Mouse (Mus musculus): Measurements from ENCODE around the gene Clstn1. TPM values are rescaled to one million over a fixed set of nuclear protein-coding genes. Genes with fewer than 3 reads are reported as not detected.

Gene Clstn1
- total and polyA plus RNA-seq, 3 experiments = 25.6 to 88.3 (median 86.7) TPM

DNA sequence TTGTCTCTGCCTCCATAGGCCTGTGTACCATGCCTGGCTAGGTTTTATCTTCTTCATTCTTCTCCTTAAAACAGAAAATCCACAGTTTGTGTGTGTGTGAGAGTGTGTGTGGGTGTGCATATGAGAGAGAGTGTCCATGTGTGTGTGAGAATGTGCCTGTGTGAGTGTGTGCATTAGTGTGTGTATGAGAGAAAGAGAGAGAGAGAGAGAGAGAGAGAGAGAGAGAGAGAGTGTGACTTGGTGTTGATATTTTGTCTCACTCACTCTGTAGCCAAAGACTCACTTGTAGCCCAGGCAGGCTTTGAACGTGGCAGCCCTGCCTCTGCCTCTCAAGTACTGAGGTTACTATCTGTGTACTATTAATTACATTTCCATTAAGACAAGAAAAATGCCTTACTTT, 47.9 kb downstream of the Clstn1 start:
- no peak overlapping the region for H3K9ac ChIP-seq (ENCODE audit: low read depth, low read length)
- TF ChIP-seq EP300 (IDR thresholded peaks at IDR 0.05; ENCODE audit: insufficient read depth, low read depth, low read length) (no peak), POLR2A (IDR thresholded peaks at IDR 0.05; ENCODE audit: insufficient read depth, low read depth, low read length) (no peak), CTCF (IDR thresholded peaks at IDR 0.05) (no peak)
- 86% methylated on average over 1 of the region's 1 CpGs for WGBS
- intact Hi-C loops (cut with DNase I) = no loop called here
- H3K27ac ChIP-seq = no peak overlapping the region
- H3K4me1 ChIP-seq (ENCODE audit: control insufficient read depth, insufficient read depth, low read length) = peaks cover 4% of the 10 kb centered on the region
- no peak overlapping the region for H3K4me3 ChIP-seq
- no peaks in the 10 kb centered on the region for H3K27me3 ChIP-seq (ENCODE audit: control insufficient read depth, insufficient read depth, low read length)
- no peak for DNase-seq
- no peaks in the 10 kb centered on the region for H3K36me3 ChIP-seq (ENCODE audit: control insufficient read depth, insufficient read depth, low read length)
- no peaks in the 10 kb centered on the region for H3K79me2 ChIP-seq (replicated peaks; ENCODE audit: control insufficient read depth, insufficient read depth, low read length)

DNA sequence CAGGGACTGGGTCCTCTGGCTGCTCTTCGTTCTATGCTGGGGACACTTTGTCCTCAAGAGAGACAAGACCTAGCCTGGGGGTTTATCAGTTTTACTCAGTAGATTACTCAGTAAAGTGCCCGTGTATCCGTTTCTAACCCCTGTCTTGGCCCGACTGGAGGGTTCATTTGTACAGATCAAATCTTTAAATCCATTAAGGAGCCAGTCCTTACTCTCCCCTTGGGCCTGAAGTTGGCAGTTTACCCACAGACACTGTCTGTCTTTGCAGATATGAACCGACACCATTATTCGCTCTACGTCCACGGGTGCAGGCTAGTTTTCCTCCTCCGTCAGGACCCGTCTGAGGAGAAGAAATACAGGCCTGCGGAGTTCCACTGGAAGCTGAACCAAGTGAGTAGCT, 48.7 kb downstream of the Clstn1 start:
- intact Hi-C loops (cut with DNase I) = no loop called here
- Histone ChIP-seq H3K4me1 (ENCODE audit: control insufficient read depth, insufficient read depth, low read length) (no peaks in the 10 kb centered on the region), H3K4me3 (no peak overlapping the region), H3K36me3 (ENCODE audit: control insufficient read depth, insufficient read depth, low read length) (no peaks in the 10 kb centered on the region), H3K27ac (no peak overlapping the region), H3K9ac (ENCODE audit: low read depth, low read length) (no peak overlapping the region), H3K27me3 (ENCODE audit: control insufficient read depth, insufficient read depth, low read length) (no peaks in the 10 kb centered on the region), H3K79me2 (replicated peaks; ENCODE audit: control insufficient read depth, insufficient read depth, low read length) (no peaks in the 10 kb centered on the region)
- no peak for TF ChIP-seq POLR2A (IDR thresholded peaks at IDR 0.05; ENCODE audit: insufficient read depth, low read depth, low read length)
- TF ChIP-seq EP300 (IDR thresholded peaks at IDR 0.05; ENCODE audit: insufficient read depth, low read depth, low read length) = no peak
- no peak for TF ChIP-seq CTCF (IDR thresholded peaks at IDR 0.05)
- WGBS = 91% methylated on average over 11 of the region's 11 CpGs
- DNase-seq = no peak

DNA sequence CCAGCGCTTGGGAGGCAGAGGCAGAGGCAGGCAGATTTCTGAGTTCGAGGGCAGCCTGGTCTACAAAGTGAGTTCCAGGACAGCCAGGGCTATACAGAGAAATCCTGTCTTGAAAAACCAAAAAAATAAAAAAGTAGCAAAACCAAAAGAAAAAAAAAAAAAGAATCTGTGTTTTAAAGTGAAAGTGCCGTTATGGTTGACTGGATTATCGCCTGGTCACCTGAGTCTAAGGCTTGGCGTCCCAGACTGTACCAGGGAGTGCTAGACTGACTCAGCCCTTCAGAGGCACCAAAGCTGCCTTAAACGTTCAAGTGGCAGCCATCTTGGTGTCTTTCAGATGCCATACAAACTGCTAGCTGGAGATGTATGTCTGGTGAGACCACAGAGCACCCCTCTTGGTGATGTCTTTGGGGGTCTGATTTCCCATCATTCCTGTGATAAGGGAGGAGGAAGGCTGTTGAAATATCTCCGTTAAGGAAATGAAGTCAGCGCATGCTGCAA, 49.7 kb downstream of the Clstn1 start:
- 88% methylated on average over 8 of the region's 8 CpGs for WGBS
- Histone ChIP-seq H3K27me3 (ENCODE audit: control insufficient read depth, insufficient read depth, low read length) (no peaks in the 10 kb centered on the region), H3K36me3 (ENCODE audit: control insufficient read depth, insufficient read depth, low read length) (no peaks in the 10 kb centered on the region), H3K4me3 (no peak overlapping the region), H3K4me1 (ENCODE audit: control insufficient read depth, insufficient read depth, low read length) (no peaks in the 10 kb centered on the region), H3K9ac (ENCODE audit: low read depth, low read length) (no peak overlapping the region), H3K79me2 (replicated peaks; ENCODE audit: control insufficient read depth, insufficient read depth, low read length) (no peaks in the 10 kb centered on the region), H3K27ac (no peak overlapping the region)
- no peak for DNase-seq
- intact Hi-C loops (cut with DNase I) = no loop called here
- no peak for TF ChIP-seq POLR2A (IDR thresholded peaks at IDR 0.05; ENCODE audit: insufficient read depth, low read depth, low read length)
- no peak for TF ChIP-seq CTCF (IDR thresholded peaks at IDR 0.05)
- no peak for TF ChIP-seq EP300 (IDR thresholded peaks at IDR 0.05; ENCODE audit: insufficient read depth, low read depth, low read length)

DNA sequence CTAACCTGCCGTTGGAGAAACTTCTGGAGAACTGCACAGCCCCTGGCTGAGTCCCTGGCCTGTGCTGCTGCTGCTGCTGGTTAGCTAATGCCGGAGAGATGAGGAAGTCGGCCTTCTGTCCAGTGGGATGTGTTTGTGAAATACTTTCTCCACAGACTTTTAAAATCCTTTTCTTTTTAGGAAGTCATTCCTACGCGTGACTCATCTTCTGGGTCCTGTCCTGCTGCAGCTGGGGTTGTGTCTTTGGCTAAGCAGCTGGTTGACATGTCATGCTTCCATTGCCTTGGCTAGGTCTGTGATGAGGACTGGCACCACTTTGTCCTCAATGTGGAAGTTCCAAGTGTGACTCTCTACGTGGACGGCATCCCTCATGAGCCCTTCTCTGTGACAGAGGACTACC, 51.7 kb downstream of the Clstn1 start:
- peak in 1 of 2 experiments; percentile 44 for DNase-seq
- intact Hi-C loops (cut with DNase I) = no loop called here
- Histone ChIP-seq H3K4me1 (ENCODE audit: control insufficient read depth, insufficient read depth, low read length) (no peaks in the 10 kb centered on the region), H3K36me3 (ENCODE audit: control insufficient read depth, insufficient read depth, low read length) (no peaks in the 10 kb centered on the region), H3K27ac (no peak overlapping the region), H3K9ac (ENCODE audit: low read depth, low read length) (no peak overlapping the region), H3K79me2 (replicated peaks; ENCODE audit: control insufficient read depth, insufficient read depth, low read length) (no peaks in the 10 kb centered on the region), H3K4me3 (no peak overlapping the region), H3K27me3 (ENCODE audit: control insufficient read depth, insufficient read depth, low read length) (no peaks in the 10 kb centered on the region)
- TF ChIP-seq CTCF (IDR thresholded peaks at IDR 0.05) = no peak
- TF ChIP-seq POLR2A (IDR thresholded peaks at IDR 0.05; ENCODE audit: insufficient read depth, low read depth, low read length) = no peak
- no peak for TF ChIP-seq EP300 (IDR thresholded peaks at IDR 0.05; ENCODE audit: insufficient read depth, low read depth, low read length)
- 87% methylated on average over 7 of the region's 7 CpGs for WGBS

DNA sequence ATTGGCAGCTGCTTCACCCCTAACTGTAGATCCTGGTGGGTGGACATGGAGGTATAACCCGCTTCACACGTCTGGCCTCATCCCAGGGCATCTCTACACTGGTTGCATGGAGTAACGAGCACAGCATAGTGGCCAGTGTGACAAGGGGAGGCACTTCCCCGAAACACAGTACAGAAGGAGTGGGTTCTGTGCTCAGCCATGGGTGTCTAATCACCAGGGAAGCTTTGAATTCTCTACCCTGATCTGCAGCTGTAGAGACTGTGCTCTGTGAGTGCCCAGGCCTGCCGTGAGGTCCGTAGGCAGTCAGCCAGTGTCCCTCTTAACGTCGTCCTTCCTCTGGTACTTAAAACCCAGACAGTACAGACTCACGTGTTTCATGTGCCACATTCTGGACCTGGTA, 54.6 kb downstream of the Clstn1 start:
- Histone ChIP-seq H3K9ac (ENCODE audit: low read depth, low read length) (no peak overlapping the region), H3K36me3 (ENCODE audit: control insufficient read depth, insufficient read depth, low read length) (no peaks in the 10 kb centered on the region), H3K4me3 (no peak overlapping the region), H3K27me3 (ENCODE audit: control insufficient read depth, insufficient read depth, low read length) (no peaks in the 10 kb centered on the region), H3K4me1 (ENCODE audit: control insufficient read depth, insufficient read depth, low read length) (no peaks in the 10 kb centered on the region), H3K27ac (no peak overlapping the region), H3K79me2 (replicated peaks; ENCODE audit: control insufficient read depth, insufficient read depth, low read length) (no peaks in the 10 kb centered on the region)
- intact Hi-C loops (cut with DNase I) = no loop called here
- DNase-seq = no peak
- no peak for TF ChIP-seq EP300 (IDR thresholded peaks at IDR 0.05; ENCODE audit: insufficient read depth, low read depth, low read length)
- no peak for TF ChIP-seq POLR2A (IDR thresholded peaks at IDR 0.05; ENCODE audit: insufficient read depth, low read depth, low read length)
- TF ChIP-seq CTCF (IDR thresholded peaks at IDR 0.05) = no peak
- 82% methylated on average over 9 of the region's 9 CpGs for WGBS

DNA sequence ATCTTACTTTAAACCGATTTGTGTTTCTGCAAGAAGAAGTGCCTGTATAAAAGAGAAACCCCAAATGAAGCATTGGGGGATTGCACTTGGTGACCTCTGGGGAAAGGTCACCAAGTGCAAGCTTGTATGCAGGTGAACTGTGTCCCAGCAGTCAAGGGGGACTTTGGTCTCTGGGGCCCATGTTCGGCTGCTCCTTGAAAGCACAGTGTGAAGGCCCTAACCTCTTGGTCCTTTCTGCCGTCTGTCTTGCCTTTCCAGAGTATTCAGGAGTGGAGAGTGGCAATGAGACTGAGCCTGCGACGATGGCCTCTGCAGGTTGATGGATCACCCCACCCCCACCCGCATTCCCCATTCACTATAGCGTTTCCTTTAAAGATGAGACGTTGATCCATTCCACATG, 55.1 kb downstream of the Clstn1 start:
- Histone ChIP-seq H3K79me2 (replicated peaks; ENCODE audit: control insufficient read depth, insufficient read depth, low read length) (no peaks in the 10 kb centered on the region), H3K4me3 (no peak overlapping the region), H3K27me3 (ENCODE audit: control insufficient read depth, insufficient read depth, low read length) (no peaks in the 10 kb centered on the region), H3K4me1 (ENCODE audit: control insufficient read depth, insufficient read depth, low read length) (no peaks in the 10 kb centered on the region), H3K36me3 (ENCODE audit: control insufficient read depth, insufficient read depth, low read length) (no peaks in the 10 kb centered on the region), H3K27ac (no peak overlapping the region), H3K9ac (ENCODE audit: low read depth, low read length) (no peak overlapping the region)
- intact Hi-C loops (cut with DNase I) = no loop called here
- WGBS = 72% methylated on average over 8 of the region's 8 CpGs
- no peak for DNase-seq
- TF ChIP-seq POLR2A (IDR thresholded peaks at IDR 0.05; ENCODE audit: insufficient read depth, low read depth, low read length) (no peak), EP300 (IDR thresholded peaks at IDR 0.05; ENCODE audit: insufficient read depth, low read depth, low read length) (no peak)

Data from heart, adult 2 months (tissue).